Mouse (Mus musculus) embryonic facial prominence, embryonic 11.5 days (tissue): ENCODE measurements at regions not wholly inside any gene's neighbourhood (a gene's known extent, or its start where the extent isn't known, plus 50 kb on each side); places are given as distances from the start of the nearest gene placed in this dataset.

ENCODE experiments used
- ATAC-seq: fragments of 200-750 bp; cut with Nextera tagmentation; replicated peaks from 2 replicates; pipeline ENCODE4 v1.8.0; 2017; ENCODE audit warnings: low read depth; ENCODE audit not compliant: insufficient number of reproducible peaks, low FRiP score, low TSS enrichment
- DNase-seq: peaks from one replicate; pipeline ENCODE4 v3.0.0-alpha.2; 2015; ENCODE audit warnings: low spot score
- H3K27ac ChIP-seq: fragments of 300-500 bp; sonication (generic); replicated peaks from 2 replicates; pipeline ENCODE4 v1.5.1; 2014; ENCODE audit warnings: mild to moderate bottlenecking, low read depth, low read length, control low read depth
- H3K27me3 ChIP-seq: fragments of 300-500 bp; sonication (generic); 2 replicates; pipeline ENCODE4 v1.6.1; 2014; ENCODE audit warnings: mild to moderate bottlenecking, low read length, moderate library complexity, mixed read lengths; ENCODE audit not compliant: control insufficient read depth, insufficient read depth
- H3K36me3 ChIP-seq: fragments of 300-500 bp; sonication (generic); replicated peaks from 2 replicates; pipeline ENCODE4 v1.6.1; 2014; ENCODE audit warnings: low read depth, mild to moderate bottlenecking, low read length, moderate library complexity, mixed read lengths; ENCODE audit not compliant: control insufficient read depth, insufficient read depth
- H3K4me1 ChIP-seq: fragments of 300-500 bp; sonication (generic); 2 replicates; pipeline ENCODE4 v1.6.1; 2014; ENCODE audit warnings: low read length, mixed read lengths; ENCODE audit not compliant: control insufficient read depth, insufficient read depth
- H3K4me2 ChIP-seq: fragments of 300-500 bp; sonication (generic); 2 replicates; pipeline ENCODE4 v1.6.1; 2014; ENCODE audit warnings: low read depth, mild to moderate bottlenecking, control low read depth, low read length, moderate library complexity
- H3K4me3 ChIP-seq: fragments of 300-500 bp; sonication (generic); 2 replicates; pipeline ENCODE4 v1.5.1; 2014; ENCODE audit warnings: low read depth, low read length, control low read depth
- H3K9ac ChIP-seq: fragments of 300-500 bp; sonication (generic); replicated peaks from 2 replicates; pipeline ENCODE4 v1.6.1; 2014; ENCODE audit warnings: mild to moderate bottlenecking, control low read depth, low read length
- H3K9me3 ChIP-seq: fragments of 300-500 bp; sonication (generic); replicated peaks from 2 replicates; pipeline ENCODE4 v1.6.1; 2016; ENCODE audit warnings: mild to moderate bottlenecking, low read length, inconsistent platforms, mixed read lengths; ENCODE audit not compliant: control insufficient read depth
- WGBS: fragments of 180-500 bp; shearing (Covaris S2); extraction: QIAGEN DNeasy Blood & Tissue Kit; methylation state at CpG from one replicate; pipeline ENCODE4 v1.1.7; 2014; 5-methylcytosine and 5-hydroxymethylcytosine counted together

DNA sequence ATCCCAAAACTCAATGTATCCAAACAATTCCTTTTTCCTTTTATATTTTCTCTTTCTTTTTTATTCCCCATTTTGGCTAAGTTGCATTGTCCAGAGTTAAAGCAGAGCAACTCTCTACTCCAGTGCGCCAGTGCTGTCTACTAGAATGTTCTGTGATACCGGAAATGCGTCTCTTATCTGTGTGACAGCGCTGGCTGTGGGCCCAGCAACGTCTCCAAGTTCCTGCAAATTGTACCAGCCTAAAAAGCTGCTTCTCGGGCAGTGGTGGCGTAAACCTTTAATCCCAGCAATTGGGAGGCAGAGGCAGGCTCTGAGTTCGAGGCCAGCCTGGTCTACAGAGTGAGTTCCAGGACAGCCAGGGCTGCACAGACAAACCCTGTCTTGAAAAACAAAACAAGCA, 59.4 kb downstream of the Cox18 start:
- 92% methylated on average over 8 of the region's 8 CpGs for WGBS
- no peaks in the 10 kb centered on the region for H3K36me3 ChIP-seq
- H3K9me3 ChIP-seq, result no peaks in the 10 kb centered on the region
- H3K4me1 ChIP-seq, result no peaks in the 10 kb centered on the region
- no peak for DNase-seq
- H3K9ac ChIP-seq, result no peak overlapping the region
- no peak overlapping the region for H3K4me2 ChIP-seq
- no peaks in the 10 kb centered on the region for H3K27me3 ChIP-seq
- H3K4me3 ChIP-seq, result no peak overlapping the region
- H3K27ac ChIP-seq, result no peak overlapping the region
- no peak for ATAC-seq

DNA sequence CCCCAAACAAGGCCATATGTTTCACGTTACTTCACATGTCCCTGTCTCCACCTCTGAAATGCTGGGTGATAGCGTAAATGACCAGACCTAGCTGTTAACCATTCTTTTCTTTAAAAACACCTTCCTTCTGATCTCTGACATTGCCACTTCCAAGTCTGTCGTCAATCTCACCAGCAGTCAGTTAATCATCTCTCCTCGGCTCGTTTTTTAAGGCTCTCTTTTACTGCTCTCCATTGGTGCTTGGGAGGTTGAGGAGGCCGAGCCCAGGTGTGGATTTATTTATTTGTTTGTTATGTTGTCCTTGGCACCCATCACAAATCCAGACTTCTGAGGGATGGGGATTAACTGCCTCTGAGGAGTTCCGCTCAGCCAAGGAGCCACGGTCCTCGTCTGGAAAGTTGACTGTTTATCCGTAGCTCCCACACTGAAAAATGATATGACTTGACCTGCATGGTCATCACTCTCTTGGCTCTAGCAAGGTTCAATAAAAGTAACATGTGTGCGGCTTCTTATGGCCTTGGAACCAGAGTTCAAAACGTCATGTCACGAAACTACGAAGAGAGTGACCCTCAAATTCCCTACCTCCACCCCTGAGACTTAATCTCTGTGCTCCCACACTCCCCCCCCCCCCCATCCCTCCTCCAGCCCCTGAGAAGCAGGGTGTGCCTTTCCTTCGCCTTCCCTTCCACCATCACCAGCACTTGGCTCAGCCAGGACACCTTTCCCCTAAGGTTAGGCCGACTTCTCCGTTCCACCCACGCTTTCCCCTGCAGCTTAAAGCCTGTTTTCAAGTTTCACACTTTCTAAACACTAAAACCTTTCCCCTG, 60.6 kb downstream of the Cox18 start:
- H3K9ac ChIP-seq, result no peak overlapping the region
- no peaks in the 10 kb centered on the region for H3K36me3 ChIP-seq
- no peaks in the 10 kb centered on the region for H3K4me1 ChIP-seq
- no peaks in the 10 kb centered on the region for H3K27me3 ChIP-seq
- no peak overlapping the region for H3K4me2 ChIP-seq
- H3K27ac ChIP-seq, result no peak overlapping the region
- WGBS, result 65% methylated on average over 18 of the region's 18 CpGs
- ATAC-seq (no peak), DNase-seq (no peak)
- H3K4me3 ChIP-seq, result no peak overlapping the region
- H3K9me3 ChIP-seq, result no peaks in the 10 kb centered on the region

DNA sequence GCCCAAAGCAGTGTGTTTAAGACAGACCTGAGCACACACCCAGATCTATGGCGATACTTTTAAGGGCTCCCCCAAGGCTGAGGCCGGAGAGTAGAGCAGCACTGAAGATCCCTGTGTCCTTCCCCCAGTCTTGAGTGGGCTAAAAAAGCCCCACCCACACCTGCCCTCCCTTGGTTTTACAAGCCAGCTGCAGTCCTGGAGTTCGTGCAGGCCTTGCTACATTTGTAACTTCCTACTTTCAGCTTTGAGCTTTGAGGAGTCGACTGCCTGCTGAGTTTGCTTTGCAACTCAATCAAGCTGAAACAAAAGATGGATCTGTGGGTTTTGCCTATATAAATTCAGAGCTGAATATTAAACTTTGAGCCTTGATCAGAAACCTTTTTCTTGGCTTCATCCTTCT, 63.5 kb downstream of the Cox18 start:
- H3K4me3 ChIP-seq, result no peak overlapping the region
- 69% methylated on average over 4 of the region's 4 CpGs for WGBS
- no peaks in the 10 kb centered on the region for H3K4me1 ChIP-seq
- no peak overlapping the region for H3K9ac ChIP-seq
- H3K36me3 ChIP-seq, result no peaks in the 10 kb centered on the region
- ATAC-seq, result no peak
- no peaks in the 10 kb centered on the region for H3K9me3 ChIP-seq
- no peak for DNase-seq
- no peak overlapping the region for H3K4me2 ChIP-seq
- H3K27me3 ChIP-seq, result no peaks in the 10 kb centered on the region
- H3K27ac ChIP-seq, result no peak overlapping the region

DNA sequence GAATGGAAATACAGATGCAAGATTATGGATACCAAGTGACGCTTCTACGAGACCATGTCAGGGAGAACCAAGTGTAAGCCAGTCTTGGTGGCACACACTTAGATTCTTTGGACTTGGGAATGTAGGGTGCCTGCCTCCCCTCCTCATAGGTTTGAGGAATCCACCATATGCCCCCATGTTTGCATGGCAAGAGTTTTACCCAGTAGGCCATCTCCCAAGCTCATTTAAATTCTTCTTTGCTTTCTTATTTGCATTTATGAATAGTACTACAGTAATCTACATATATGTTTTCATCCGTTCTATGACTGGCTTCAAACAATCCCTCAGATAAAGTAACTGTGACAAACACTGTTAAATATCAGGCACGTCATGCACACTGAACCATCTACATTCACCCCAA, 67.3 kb downstream of the Cox18 start:
- WGBS, result 94% methylated on average over 4 of the region's 4 CpGs
- no peak for ATAC-seq

DNA sequence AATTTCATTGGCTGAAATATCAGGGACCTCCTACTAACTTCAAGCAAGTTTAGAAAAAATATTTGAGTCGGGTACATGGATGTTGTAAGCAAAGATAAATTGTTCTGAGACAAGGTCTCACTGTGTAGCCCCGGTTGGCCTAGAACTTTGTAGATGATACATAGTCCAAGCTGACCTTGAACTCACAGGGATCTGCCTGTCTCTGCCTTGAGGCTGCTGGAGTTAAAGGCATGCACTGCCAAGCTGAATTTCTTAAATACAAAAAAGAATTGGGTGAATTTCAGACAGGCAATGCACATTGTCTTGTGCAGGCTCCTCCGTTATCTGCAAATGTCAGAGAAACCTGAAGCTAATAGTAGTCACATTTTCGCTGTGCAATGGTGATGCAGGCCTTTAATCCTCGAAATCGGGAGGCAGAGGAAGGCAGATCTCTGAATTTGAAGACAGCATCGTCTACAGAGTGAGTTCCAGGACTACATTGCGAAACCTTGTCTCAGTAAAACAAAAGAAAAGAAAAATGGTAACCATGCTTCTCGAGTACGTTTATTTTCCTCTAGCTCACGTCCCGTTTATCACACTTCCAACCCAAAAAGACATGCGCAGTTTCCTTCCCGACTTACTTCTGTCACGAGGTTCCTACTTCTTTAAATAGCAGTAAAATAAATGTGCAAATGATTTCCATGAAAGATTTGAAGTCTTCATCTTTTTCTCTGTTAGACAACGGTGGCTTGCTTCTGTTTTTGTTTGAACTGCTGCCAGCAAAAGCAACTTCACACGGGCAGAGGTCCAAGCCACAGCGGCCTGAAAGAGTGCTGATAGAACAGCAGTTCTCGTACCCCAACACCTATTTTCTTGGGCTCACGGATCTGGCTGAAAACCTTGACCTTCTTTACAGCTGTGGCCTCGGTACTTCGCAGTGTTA, 73.9 kb downstream of the Cox18 start:
- H3K27me3 ChIP-seq, result no peaks in the 10 kb centered on the region
- no peak for ATAC-seq
- WGBS, result 87% methylated on average over 22 of the region's 22 CpGs

More for the DNA sequence above, 67.3 kb downstream of the Cox18 start:
- no peak overlapping the region for H3K4me3 ChIP-seq
- H3K9me3 ChIP-seq, result no peaks in the 10 kb centered on the region
- no peak overlapping the region for H3K4me2 ChIP-seq
- H3K27ac ChIP-seq, result no peak overlapping the region
- no peak overlapping the region for H3K9ac ChIP-seq
- no peak for DNase-seq
- H3K36me3 ChIP-seq, result no peaks in the 10 kb centered on the region
- no peaks in the 10 kb centered on the region for H3K27me3 ChIP-seq
- no peaks in the 10 kb centered on the region for H3K4me1 ChIP-seq

DNA sequence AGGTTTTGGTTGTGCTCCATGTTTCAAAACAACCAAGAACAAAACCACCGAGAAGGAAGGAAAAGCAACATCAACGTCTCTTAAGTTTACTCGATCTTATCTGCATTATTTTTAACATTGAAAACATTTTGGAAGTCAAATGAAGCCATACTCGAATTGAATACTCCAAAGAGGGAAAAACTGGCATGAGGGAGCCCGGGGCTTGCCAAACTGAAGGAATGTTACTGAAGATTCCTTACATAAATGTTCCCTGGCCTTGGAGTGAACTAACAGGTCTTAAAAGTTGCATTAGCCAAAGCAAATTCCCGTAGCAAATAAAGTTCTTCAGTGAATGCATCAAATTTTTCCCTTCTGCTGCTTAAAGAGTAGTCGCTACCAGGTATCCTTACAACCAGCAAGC, 87.8 kb downstream of the Cox18 start:
- H3K4me3 ChIP-seq, result no peak overlapping the region
- ATAC-seq (no peak), DNase-seq (no peak)
- no peak overlapping the region for H3K4me2 ChIP-seq
- H3K36me3 ChIP-seq, result no peaks in the 10 kb centered on the region
- 79% methylated on average over 7 of the region's 7 CpGs for WGBS
- no peaks in the 10 kb centered on the region for H3K9me3 ChIP-seq
- H3K4me1 ChIP-seq, result no peaks in the 10 kb centered on the region
- H3K27me3 ChIP-seq, result no peaks in the 10 kb centered on the region
- no peak overlapping the region for H3K27ac ChIP-seq
- no peak overlapping the region for H3K9ac ChIP-seq

More for the DNA sequence above, 73.9 kb downstream of the Cox18 start:
- no peak for DNase-seq
- no peak overlapping the region for H3K9ac ChIP-seq
- no peaks in the 10 kb centered on the region for H3K9me3 ChIP-seq
- H3K27ac ChIP-seq, result no peak overlapping the region
- no peaks in the 10 kb centered on the region for H3K36me3 ChIP-seq
- no peak overlapping the region for H3K4me3 ChIP-seq
- no peaks in the 10 kb centered on the region for H3K4me1 ChIP-seq
- H3K4me2 ChIP-seq, result no peak overlapping the region

DNA sequence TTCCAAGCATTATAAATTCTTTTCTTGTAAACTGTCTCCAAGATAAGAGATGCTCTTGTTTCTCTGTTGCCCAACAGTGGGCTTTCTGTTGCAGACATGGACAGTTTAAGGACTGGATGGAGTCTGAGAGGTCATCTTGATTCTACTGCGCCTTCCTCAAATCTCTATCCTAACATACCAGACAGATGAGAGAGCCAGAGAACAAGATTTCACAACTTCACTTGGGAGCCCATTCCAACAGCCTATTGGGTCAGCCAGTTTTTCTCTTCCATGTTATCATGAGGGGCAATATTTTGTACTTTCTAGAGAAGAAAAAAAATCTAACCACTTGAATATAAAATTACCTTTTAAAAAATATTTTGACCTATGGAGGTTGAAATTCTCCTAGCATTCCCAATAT, 116.8 kb downstream of the Cox18 start:
- 100% methylated on average over 1 of the region's 1 CpGs for WGBS
- Histone ChIP-seq H3K36me3 (no peaks in the 10 kb centered on the region), H3K4me3 (no peak overlapping the region), H3K4me2 (no peak overlapping the region), H3K27me3 (no peaks in the 10 kb centered on the region), H3K4me1 (no peaks in the 10 kb centered on the region), H3K9ac (no peak overlapping the region), H3K9me3 (no peaks in the 10 kb centered on the region), H3K27ac (no peak overlapping the region)
- DNase-seq, result no peak
- no peak for ATAC-seq

DNA sequence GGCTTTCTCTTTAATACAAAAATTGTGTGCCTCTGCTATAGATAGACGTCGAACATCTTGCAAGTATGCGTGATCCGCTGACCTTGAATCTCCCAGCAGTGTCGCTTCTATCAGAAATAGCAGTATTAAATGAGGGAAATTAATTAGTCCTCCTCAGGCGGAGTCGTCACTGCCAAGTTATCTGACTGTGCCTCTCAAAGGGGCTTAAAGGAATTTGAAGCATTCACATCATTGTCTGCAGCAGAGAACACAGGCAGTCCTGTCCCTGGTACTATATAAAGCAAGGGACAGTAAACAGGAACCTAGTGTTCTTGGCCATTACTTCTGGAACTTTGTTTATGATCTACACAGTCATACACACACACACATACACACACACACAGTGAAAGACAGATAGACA, 119.1 kb downstream of the Cox18 start:
- H3K27me3 ChIP-seq, result no peaks in the 10 kb centered on the region
- H3K36me3 ChIP-seq, result no peaks in the 10 kb centered on the region
- no peak overlapping the region for H3K27ac ChIP-seq
- H3K9me3 ChIP-seq, result no peaks in the 10 kb centered on the region
- DNase-seq (no peak), ATAC-seq (no peak)
- 68% methylated on average over 7 of the region's 7 CpGs for WGBS
- H3K4me2 ChIP-seq, result no peak overlapping the region
- H3K9ac ChIP-seq, result no peak overlapping the region
- H3K4me3 ChIP-seq, result no peak overlapping the region
- H3K4me1 ChIP-seq, result no peaks in the 10 kb centered on the region
